Mouse (Mus musculus) kidney, postnatal 25 days (tissue): ENCODE data around the gene Tmem163.

Experiments
- DNase-seq, 2 experiments: peaks; one replicate each; pipeline ENCODE4 v3.0.0; 2021; ENCODE audit warnings: mixed read lengths in 2 of 2

Tmem163 gene

GRCm38 (mm10) chr1:127555822-127556485 is 123.4 kb downstream of the Tmem163 start:
- no peak for DNase-seq

DNA sequence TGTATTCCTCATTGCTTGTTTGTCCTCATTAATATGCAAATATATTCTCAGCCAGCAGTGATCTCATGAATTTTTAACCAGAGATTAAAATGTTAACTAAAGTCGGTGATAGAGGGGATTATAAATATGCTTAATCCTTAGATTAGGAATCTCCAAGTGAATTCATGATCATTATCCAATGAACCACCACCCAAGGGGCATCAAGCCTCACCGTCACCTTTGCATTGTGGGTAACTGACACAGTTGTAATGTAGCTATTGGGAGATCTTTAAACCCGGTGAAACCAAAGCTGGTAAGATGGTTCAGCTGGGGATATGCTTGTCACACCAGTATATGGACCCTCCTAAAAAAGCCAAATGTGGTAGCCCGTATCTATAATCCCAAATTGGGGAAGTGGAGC is 131.3 kb downstream of the Tmem163 start:
- DNase-seq = no peak

DNA sequence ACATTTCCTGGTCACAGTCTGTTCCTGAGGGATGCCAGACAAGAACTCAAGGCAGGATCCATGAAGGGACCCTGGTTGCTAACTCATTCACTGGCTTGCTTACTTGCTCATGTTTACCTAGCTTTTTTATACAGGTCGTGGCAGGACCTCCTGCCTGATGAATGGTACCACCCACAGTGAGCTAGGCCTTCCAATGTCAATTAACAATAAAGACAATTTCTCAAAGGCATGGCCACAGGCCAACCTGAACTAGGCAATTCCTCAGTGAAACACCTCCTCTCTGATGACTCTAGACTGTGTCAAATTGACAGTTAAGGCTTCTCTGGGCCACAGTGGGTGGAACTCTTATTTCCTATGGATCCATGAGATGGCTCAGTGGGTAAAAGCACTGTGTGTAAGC is 136.6 kb downstream of the Tmem163 start:
- DNase-seq = no peak

GRCm38 (mm10) chr1:127541931-127542330 is 137.4 kb downstream of the Tmem163 start:
- DNase-seq = no peak

DNA sequence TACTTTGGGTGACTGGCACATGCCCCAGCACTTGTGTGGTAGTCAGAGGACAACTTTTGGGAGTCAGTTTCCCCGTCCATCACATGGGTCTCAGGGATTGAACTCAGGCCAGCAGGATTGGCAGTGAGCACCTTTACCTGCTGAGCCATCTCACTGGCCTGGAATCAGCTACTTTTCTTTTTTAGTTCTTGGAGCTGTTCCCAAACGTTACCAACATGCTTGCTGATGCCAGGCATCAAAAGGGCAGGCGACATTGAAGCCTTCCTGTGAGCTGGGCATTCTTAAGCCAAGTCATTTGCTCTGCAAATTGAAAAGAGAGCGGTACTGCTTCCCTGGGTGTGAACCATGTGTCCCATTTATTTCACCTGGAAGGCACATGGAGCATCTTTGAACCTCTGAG is 137.8 kb downstream of the Tmem163 start:
- DNase-seq = no peak

DNA sequence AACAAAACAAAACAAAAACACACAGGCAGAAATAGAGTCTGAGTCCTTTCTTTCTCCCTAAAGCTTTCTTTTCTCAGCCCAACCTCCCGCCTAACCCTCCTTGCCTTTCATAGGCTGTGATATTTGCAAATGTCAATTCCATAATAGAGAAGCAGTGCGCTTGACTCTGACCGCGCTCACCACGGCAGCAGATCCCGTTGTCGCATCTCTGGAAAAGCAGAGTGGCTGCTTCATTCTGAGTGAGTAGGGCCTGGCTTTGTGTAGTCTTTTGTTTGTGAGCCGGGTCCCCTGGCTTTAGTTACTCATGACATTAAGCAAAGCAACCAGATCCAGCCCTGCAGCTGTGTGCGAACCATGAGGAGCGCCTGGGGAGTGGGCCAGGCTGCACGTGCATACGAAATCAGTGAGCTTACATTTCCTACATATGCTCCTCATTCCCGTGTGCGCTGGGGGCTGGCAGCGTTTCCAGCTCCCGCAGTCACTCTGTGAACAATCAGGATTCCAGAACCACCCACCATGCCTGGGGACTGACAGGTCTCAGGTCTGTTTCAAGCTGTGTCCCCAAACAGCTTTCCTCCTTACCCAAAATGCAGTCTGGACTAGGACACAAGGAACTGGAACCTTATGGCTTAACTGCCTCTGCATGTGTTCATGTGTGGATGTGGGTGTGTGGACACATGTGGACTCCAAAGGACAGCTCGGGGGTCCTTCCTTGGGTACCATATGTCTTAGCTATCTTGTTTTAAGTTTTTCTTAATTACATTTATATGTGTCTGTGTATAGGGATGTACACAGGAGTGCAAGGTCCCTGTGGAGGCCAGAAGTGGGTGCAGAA is 141.9 kb downstream of the Tmem163 start:
- DNase-seq = no peak

DNA sequence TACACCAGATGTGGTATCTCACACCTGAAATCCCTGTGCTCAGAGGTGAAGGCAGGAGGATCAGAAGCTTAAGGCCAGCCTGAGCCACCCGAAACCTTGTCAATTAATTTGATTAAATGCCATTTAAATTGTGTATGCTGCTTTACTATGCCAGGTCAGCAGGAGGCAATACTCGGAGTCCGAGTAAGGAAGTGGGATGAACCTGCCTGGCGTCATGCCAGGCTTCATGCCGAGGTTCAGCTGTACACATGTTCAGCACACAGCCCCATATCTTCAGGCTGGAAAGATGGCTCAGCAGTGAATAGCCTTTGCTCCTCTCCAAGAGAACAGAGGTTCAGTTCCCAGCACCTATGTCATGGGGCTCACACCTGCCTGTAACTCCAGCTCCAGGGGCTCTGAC is 142.9 kb downstream of the Tmem163 start:
- DNase-seq = no peak

DNA sequence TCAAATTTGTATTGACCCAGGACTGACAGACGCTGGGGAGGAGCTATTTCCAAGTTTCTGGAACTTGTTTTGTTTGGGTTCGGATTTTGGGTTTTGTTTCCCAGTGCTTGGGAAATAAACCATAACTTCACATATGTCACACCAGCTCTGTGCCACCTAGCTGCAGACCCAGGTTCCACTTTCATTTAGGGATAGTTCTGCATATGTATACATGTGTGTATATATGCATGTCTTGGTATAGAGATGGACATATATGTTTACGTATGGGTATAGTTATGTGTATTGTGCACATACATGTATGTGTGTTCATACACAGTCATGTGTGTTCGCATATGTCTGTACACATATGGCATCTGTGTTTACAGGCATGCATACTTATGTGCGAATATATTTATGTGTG is 147.6 kb downstream of the Tmem163 start:
- DNase-seq = no peak

GRCm38 (mm10) chr1:127530849-127531580 is 148.3 kb downstream of the Tmem163 start:
- no peak for DNase-seq

DNA sequence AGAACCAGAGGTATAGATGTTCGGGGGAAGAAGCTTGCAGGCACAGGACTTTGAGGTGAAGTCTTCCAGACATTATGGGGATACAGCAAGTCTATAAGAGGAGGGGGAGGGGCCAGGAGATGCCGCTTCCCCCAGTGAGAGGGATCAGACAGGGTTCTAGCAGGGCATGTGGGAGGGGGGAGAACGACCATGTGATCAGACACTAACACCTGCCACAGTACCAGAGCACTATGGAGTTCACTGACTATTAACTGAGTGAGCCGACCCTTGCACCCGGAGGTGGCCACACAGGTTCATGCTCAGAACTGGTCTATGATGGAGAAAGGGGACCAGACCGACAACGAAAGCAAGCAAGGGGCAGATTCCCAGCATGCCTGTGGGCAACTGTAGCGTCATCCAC is 156.0 kb downstream of the Tmem163 start:
- DNase-seq = peak in 1 of 2 experiments; percentile 5

GRCm38 (mm10) chr1:127514888-127515287 is 164.5 kb downstream of the Tmem163 start:
- DNase-seq = no peak

DNA sequence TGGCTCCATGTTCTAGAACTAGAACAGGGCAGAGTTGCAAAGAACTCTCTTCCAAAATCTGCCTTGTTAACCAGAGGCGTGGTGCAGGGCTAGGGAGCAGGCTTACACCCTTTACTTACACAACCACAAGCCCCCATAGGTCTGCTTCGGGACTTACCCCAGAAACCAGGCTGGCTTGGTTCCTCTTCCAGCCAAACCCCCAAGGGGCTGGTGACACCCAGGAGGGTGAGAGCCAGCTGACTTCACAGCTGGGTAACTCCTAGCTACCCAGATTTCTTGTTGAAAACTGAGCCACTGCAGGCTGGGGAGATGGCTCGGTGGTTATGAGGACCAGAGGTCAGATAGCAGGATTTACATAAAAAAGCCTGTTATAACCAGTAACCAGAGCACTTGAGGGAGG is 164.9 kb downstream of the Tmem163 start:
- DNase-seq = no peak

DNA sequence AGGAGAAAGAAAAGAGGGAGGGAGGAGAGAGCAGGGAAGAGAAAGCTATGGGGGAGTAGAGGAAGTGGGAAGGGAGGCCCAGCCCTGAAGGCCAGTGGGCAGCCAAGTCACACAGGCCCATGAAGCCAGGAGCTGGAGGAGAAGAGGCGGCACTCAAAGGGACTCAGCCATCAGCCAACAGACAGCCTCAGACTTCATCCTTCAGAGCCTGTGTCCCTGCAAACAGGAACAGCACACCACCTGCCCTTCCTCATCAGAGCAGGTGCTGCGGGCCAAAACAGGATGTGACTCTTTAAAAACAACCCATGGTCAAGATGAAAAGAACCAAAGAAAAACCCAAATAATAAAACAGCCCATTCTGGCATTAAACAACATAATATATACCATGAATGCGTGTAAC is 165.7 kb downstream of the Tmem163 start:
- DNase-seq = no peak

GRCm38 (mm10) chr1:127513140-127513539 is 166.2 kb downstream of the Tmem163 start:
- DNase-seq = no peak

GRCm38 (mm10) chr1:127512709-127513108 is 166.6 kb downstream of the Tmem163 start:
- no peak for DNase-seq

GRCm38 (mm10) chr1:127511362-127511761 is 168.0 kb downstream of the Tmem163 start:
- no peak for DNase-seq

- DNase-seq = no peak
These were observed 170.4 kb downstream of the Tmem163 start for GRCm38 (mm10) chr1:127508921-127509320.

DNA sequence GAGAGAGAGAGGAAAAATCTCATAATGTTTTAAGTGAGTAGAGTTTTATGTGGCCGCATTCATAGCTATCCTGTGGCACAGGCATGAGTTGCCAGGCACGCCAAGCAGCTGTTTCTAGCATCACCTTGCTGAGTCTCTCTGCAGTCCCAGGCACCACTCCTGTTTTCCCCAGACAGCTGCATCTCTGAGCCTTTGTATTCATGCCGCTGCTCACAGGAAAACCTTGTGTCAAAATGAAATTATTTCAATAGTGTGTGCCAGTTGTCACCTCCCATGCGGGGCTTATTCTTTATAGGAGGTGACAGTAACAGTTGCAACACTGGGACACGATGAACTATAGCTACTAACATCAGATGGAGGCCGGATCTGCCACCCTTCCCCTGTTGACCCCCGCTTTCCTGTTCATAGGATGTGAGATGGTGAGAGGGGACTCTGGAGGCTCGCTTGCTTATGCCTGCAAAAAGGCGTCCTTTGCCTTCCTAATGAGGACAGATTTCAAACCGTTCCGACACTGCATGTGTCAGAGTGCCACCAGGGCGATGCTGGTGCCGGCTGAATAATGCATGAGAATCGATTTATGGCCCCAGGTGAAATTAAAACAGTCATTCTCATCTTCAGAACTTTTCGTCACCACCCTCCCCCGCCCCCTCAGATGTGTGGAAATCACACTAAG is 171.1 kb downstream of the Tmem163 start:
- DNase-seq = no peak

- DNase-seq = no peak
These were observed 172.2 kb downstream of the Tmem163 start for GRCm38 (mm10) chr1:127507042-127507650.

- DNase-seq = no peak
These were observed 178.6 kb downstream of the Tmem163 start for GRCm38 (mm10) chr1:127500701-127501100.

DNA sequence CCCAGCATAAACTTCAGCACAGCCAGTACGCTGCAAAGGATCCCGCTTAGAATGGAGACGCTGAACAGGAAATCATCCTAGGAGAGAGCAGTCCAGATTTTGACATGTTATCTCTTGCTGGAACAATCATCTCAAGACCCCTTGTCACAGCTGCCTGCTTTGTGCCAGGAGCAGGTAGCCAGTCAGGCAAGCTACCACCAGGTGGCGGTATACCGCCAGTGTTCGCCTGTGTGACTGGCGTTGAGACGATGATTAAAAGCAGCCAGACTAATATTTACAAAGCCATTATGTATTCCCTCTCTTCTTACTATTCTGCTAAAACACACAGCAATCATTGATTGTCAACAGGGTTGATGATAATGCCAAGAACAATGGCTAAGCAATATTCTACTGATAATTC is 179.1 kb downstream of the Tmem163 start:
- DNase-seq = peak; percentile 70 to 84

- DNase-seq = no peak
These were observed 180.6 kb downstream of the Tmem163 start for GRCm38 (mm10) chr1:127498746-127499145.
